Mouse (Mus musculus): ENCODE measurements at regions not wholly inside any gene's neighbourhood (a gene's known extent, or its start where the extent isn't known, plus 50 kb on each side); places are given as distances from the start of the nearest gene placed in this dataset.

- no peak for TF ChIP-seq EP300 (IDR thresholded peaks at IDR 0.05; ENCODE audit: low read depth)
- no peak for TF ChIP-seq CTCF (IDR thresholded peaks at IDR 0.05; ENCODE audit: low read depth)
- no peaks in the 10 kb centered on the region for H3K27me3 ChIP-seq (ENCODE audit: control insufficient read depth, insufficient read depth, low read length)
- no peak overlapping the region for H3K27ac ChIP-seq (ENCODE audit: low read depth)
- no peaks in the 10 kb centered on the region for H3K36me3 ChIP-seq (replicated peaks; ENCODE audit: control insufficient read depth, insufficient read depth, low read length)
- ATAC-seq (ENCODE audit: insufficient read depth, low read depth) (no peak), DNase-seq (ENCODE audit: low spot score) (no peak)
- no peaks in the 10 kb centered on the region for H3K4me1 ChIP-seq (ENCODE audit: control insufficient read depth, insufficient read depth)
- H3K9me3 ChIP-seq (replicated peaks; ENCODE audit: control insufficient read depth, low read length), result no peaks in the 10 kb centered on the region
- WGBS, result 53% methylated on average over 2 of the region's 2 CpGs
- no peak overlapping the region for H3K4me2 ChIP-seq (ENCODE audit: low read depth, low read length)
- H3K4me3 ChIP-seq (ENCODE audit: low read depth, low read length), result no peak overlapping the region
- no peak overlapping the region for H3K9ac ChIP-seq (replicated peaks; ENCODE audit: low read depth, low read length)
Observed at GRCm38 (mm10) chr3:33305756-33306155, 162.7 kb upstream of the Pex5l start.

- WGBS, result 36% methylated on average over 2 of the region's 2 CpGs
- Histone ChIP-seq H3K27me3 (ENCODE audit: control insufficient read depth, insufficient read depth, low read length) (no peaks in the 10 kb centered on the region), H3K4me2 (ENCODE audit: low read depth, low read length) (no peak overlapping the region), H3K36me3 (replicated peaks; ENCODE audit: control insufficient read depth, insufficient read depth, low read length) (no peaks in the 10 kb centered on the region), H3K27ac (ENCODE audit: low read depth) (no peak overlapping the region), H3K9me3 (replicated peaks; ENCODE audit: control insufficient read depth, low read length) (no peaks in the 10 kb centered on the region), H3K9ac (replicated peaks; ENCODE audit: low read depth, low read length) (no peak overlapping the region), H3K4me1 (ENCODE audit: control insufficient read depth, insufficient read depth) (no peaks in the 10 kb centered on the region), H3K4me3 (ENCODE audit: low read depth, low read length) (no peak overlapping the region)
- no peak for DNase-seq (ENCODE audit: low spot score)
- no peak for ATAC-seq (ENCODE audit: insufficient read depth, low read depth)
- TF ChIP-seq EP300 (IDR thresholded peaks at IDR 0.05; ENCODE audit: low read depth) (no peak), CTCF (IDR thresholded peaks at IDR 0.05; ENCODE audit: low read depth) (no peak)
Observed at GRCm38 (mm10) chr3:33262797-33263196, 119.8 kb upstream of the Pex5l start.

GRCm38 (mm10) chr3:33219271-33220065, 76.4 kb upstream of the Pex5l start:
- H3K36me3 ChIP-seq (replicated peaks; ENCODE audit: control insufficient read depth, insufficient read depth, low read length), result no peaks in the 10 kb centered on the region
- ATAC-seq (ENCODE audit: insufficient read depth, low read depth) (no peak), DNase-seq (ENCODE audit: low spot score) (no peak)
- TF ChIP-seq CTCF (IDR thresholded peaks at IDR 0.05; ENCODE audit: low read depth), result no peak
- no peak for TF ChIP-seq EP300 (IDR thresholded peaks at IDR 0.05; ENCODE audit: low read depth)
- no peaks in the 10 kb centered on the region for H3K9me3 ChIP-seq (replicated peaks; ENCODE audit: control insufficient read depth, low read length)
- 81% methylated on average over 2 of the region's 2 CpGs for WGBS
- no peak overlapping the region for H3K4me2 ChIP-seq (ENCODE audit: low read depth, low read length)
- no peaks in the 10 kb centered on the region for H3K27me3 ChIP-seq (ENCODE audit: control insufficient read depth, insufficient read depth, low read length)
- H3K27ac ChIP-seq (ENCODE audit: low read depth), result no peak overlapping the region
- no peaks in the 10 kb centered on the region for H3K4me1 ChIP-seq (ENCODE audit: control insufficient read depth, insufficient read depth)
- H3K9ac ChIP-seq (replicated peaks; ENCODE audit: low read depth, low read length), result no peak overlapping the region
- no peak overlapping the region for H3K4me3 ChIP-seq (ENCODE audit: low read depth, low read length)

GRCm38 (mm10) chr3:33218291-33218690, 75.2 kb upstream of the Pex5l start:
- Histone ChIP-seq H3K27me3 (ENCODE audit: control insufficient read depth, insufficient read depth, low read length) (no peaks in the 10 kb centered on the region), H3K4me2 (ENCODE audit: low read depth, low read length) (no peak overlapping the region), H3K27ac (ENCODE audit: low read depth) (no peak overlapping the region), H3K36me3 (replicated peaks; ENCODE audit: control insufficient read depth, insufficient read depth, low read length) (no peaks in the 10 kb centered on the region), H3K9ac (replicated peaks; ENCODE audit: low read depth, low read length) (no peak overlapping the region), H3K9me3 (replicated peaks; ENCODE audit: control insufficient read depth, low read length) (no peaks in the 10 kb centered on the region), H3K4me3 (ENCODE audit: low read depth, low read length) (no peak overlapping the region), H3K4me1 (ENCODE audit: control insufficient read depth, insufficient read depth) (no peaks in the 10 kb centered on the region)
- no peak for DNase-seq (ENCODE audit: low spot score)
- TF ChIP-seq CTCF (IDR thresholded peaks at IDR 0.05; ENCODE audit: low read depth) (no peak), EP300 (IDR thresholded peaks at IDR 0.05; ENCODE audit: low read depth) (no peak)
- 67% methylated on average over 2 of the region's 2 CpGs for WGBS
- ATAC-seq (ENCODE audit: insufficient read depth, low read depth), result no peak

GRCm38 (mm10) chr3:33217360-33218034, 74.5 kb upstream of the Pex5l start:
- no peak for TF ChIP-seq CTCF (IDR thresholded peaks at IDR 0.05; ENCODE audit: low read depth)
- no peak for TF ChIP-seq EP300 (IDR thresholded peaks at IDR 0.05; ENCODE audit: low read depth)
- H3K4me1 ChIP-seq (ENCODE audit: control insufficient read depth, insufficient read depth), result no peaks in the 10 kb centered on the region
- H3K36me3 ChIP-seq (replicated peaks; ENCODE audit: control insufficient read depth, insufficient read depth, low read length), result no peaks in the 10 kb centered on the region
- ATAC-seq (ENCODE audit: insufficient read depth, low read depth) (no peak), DNase-seq (ENCODE audit: low spot score) (no peak)
- no peaks in the 10 kb centered on the region for H3K27me3 ChIP-seq (ENCODE audit: control insufficient read depth, insufficient read depth, low read length)
- H3K9me3 ChIP-seq (replicated peaks; ENCODE audit: control insufficient read depth, low read length), result no peaks in the 10 kb centered on the region
- H3K4me2 ChIP-seq (ENCODE audit: low read depth, low read length), result no peak overlapping the region
- WGBS, result 62% methylated on average over 18 of the region's 18 CpGs
- no peak overlapping the region for H3K9ac ChIP-seq (replicated peaks; ENCODE audit: low read depth, low read length)
- no peak overlapping the region for H3K27ac ChIP-seq (ENCODE audit: low read depth)
- no peak overlapping the region for H3K4me3 ChIP-seq (ENCODE audit: low read depth, low read length)

Data from heart, postnatal 0 days (tissue).